Mouse (Mus musculus) spleen, adult 2 months (tissue): ENCODE data around the gene Bcor.

Experiments used
- CTCF ChIP-seq: fragments of 200-500 bp; IDR thresholded peaks from 2 replicates; pipeline ENCODE4 v1.5.1; 2011; ENCODE audit warnings: mild to moderate bottlenecking, inconsistent platforms; ENCODE audit not compliant: insufficient read depth, insufficient read length, insufficient replicate concordance; ENCODE audit errors: extremely low read depth
- POLR2A ChIP-seq: fragments of 200-500 bp; IDR thresholded peaks from 2 replicates; pipeline ENCODE4 v1.6.1; 2011; ENCODE audit warnings: low read depth, low read length, inconsistent platforms

DNA sequence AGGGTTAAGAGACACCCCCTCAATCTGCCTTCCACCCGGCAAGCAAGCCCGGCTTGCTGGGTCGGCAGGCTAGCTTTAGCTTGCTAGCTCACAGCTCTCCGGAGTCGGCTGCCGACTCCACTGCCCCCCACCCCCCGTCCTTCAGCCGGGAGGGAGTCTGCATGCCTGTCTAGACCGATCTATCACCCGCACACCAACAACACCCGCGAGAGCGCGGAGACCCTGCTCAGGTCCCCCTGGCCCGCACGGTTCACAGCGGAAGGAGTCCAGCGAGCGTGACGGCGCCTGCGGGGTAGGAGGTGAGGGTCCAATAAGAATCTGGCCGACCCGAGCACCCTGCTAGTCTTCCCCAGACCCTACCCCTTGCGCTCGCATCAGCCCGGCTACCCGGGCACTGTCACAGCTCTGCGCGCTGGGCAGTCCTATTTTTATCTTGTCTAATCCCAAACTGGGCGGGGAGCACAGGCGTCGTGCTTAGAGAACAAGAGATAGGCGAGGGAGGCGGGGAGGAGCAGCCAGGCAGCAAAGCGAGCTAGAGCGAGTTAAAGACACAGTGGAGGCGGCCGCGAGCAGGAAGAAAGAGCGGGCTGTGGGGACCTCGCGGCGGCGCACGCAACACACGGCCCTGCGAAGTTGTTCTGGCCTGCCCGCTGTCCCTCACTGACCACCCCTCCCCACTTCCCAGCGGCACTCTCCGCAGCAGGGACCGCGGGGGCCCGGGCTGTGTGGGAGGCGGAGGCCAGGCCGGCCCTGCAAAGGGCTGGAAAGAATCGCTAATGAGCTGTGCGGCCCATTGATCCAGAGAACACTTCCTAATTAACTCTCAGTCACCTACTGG lies 83.2 kb downstream of the Bcor start:
- TF ChIP-seq POLR2A (no peak), CTCF (no peak)
